Mouse (Mus musculus): ENCODE measurements around the gene Kmt2e.

- TF ChIP-seq POLR2A (IDR thresholded peaks at IDR 0.05; ENCODE audit: insufficient read depth, low read length) (no peak), CTCF (IDR thresholded peaks at IDR 0.05; ENCODE audit: low read depth, low read length) (no peak), EP300 (IDR thresholded peaks at IDR 0.05; ENCODE audit: insufficient read depth, low read depth, low read length) (no peak)
Observed at GRCm38 (mm10) chr5:23427501-23427900, 6.7 kb upstream of the Kmt2e start.
